Mouse (Mus musculus) T-cell, adult 2 months (primary cell): ENCODE results near the gene 2900011O08Rik.

Source experiments
- DNase-seq: peaks from one replicate; pipeline ENCODE4 v3.0.0; 2022; ENCODE audit warnings: low spot score

2900011O08Rik gene

DNA sequence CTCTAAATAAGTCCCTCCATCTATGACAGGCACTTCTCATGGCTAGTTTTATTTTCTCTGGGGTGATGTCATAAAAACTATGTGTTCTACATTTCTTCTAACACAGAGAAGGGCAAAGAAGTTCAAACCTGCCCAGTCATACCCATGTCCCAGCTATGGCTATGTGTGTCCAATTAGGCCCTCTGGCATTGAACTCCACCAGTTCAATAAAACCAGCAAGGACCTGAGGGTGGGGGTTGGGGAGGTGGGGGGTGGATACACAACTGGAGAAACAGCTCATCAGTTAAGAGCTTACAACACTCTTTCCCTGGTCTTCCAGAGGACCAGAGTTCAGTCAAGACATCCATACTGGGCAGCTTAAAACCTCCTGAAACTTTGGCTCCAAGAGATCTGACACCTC is 152.7 kb downstream of the 2900011O08Rik start:
- DNase-seq, result no peak

DNA sequence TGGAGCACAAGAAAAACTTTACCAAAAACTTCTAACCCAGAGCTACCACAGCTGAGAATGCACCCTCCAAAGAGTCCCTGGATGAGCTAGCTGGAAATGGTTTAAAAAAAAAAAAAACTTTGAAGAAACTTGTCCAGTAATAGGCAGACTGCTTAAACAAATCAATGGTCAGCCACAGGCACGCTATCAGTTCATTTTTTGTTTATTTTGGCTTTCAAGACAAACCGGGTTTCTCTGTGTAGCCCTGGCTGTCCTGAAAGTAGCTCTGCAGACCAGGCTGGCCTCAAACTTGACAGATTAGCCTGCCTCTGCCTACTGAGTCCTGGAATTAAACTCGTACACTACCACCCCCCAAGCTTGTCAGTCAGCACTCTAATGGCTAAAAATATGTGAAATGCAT is 156.9 kb downstream of the 2900011O08Rik start:
- DNase-seq, result no peak

DNA sequence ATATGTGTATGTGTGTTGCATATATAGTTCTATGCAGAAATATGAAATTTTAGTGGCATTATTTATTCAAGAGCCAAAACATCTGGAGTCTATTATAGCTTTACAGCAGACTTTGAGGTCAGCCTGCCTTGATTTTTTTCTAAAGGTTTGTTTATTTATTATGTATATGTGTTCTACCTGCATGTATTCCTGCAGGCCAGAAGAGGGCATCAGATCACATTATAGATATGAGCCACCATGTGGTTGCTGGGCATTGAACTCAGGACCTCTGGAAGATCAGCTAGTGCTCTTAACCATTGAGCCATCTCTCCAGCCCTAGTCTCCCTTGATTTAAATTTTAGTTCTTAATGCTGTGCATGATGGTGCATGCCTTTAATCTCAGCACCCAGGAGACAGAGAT is 161.3 kb downstream of the 2900011O08Rik start:
- DNase-seq, result no peak
